Mouse (Mus musculus): Measurements from ENCODE around the gene Ppp1r9b. TPM values are rescaled to one million over a fixed set of nuclear protein-coding genes. Genes with fewer than 3 reads are reported as not detected.

The Ppp1r9b gene
- total RNA-seq, 4 experiments from 2014 or later, result 116 to 149 (median 131) TPM

DNA sequence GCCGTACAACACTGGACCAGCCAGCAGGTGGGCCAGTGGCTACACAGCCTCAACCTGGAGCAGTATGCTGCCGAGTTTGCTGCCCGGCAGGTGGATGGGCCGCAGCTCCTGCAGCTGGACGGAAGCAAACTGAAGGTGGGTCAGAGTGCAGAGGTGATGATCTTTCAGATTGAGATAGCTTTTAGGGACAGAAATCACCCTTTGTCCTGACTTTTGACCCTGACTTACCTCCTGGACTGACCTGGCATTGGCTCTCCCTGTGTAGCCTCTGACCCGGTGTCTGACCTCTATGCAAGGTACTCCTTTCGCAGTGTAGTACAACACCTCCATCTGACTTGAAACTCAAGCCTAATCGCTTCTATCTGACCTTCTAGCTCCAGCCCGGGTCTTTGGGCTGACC, 32.6 kb downstream of the Ppp1r9b start:
- no peak for DNase-seq

DNA sequence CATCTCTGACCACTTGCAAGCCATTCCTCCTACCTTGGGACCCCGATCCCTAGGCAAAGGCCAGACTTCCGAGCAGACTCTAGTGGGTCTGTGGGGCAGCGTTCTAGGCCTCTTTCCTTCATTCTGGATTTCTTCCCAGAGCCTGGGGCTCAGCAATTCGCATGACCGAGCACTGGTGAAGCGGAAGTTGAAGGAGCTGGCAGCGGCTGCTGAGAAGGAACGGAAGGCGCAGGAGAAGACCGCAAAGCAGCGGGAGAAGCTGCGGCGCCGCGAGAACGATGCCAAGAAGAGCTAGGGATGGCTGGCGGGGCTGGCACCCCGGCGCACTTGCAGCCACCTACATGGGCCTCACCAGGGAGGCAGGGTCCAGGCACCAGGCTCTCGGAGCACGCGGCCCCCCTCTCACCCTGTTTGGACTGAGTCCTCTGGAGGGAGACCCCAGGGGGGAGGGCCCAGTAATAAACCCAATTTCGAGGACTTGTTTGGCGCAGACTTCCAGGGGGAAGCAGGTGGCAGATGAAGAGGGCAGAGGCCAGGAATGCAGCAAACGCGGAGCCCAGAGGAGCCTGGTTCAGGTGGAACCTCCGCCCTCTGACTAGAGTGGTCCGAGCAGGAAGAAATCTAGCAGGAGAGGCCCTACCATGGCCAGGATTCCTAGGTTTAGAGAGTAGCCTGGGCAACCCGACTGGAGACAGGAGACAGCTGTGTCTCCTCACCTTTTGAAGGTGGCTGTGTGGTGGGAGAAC, 33.8 kb downstream of the Ppp1r9b start:
- no peak for DNase-seq

DNA sequence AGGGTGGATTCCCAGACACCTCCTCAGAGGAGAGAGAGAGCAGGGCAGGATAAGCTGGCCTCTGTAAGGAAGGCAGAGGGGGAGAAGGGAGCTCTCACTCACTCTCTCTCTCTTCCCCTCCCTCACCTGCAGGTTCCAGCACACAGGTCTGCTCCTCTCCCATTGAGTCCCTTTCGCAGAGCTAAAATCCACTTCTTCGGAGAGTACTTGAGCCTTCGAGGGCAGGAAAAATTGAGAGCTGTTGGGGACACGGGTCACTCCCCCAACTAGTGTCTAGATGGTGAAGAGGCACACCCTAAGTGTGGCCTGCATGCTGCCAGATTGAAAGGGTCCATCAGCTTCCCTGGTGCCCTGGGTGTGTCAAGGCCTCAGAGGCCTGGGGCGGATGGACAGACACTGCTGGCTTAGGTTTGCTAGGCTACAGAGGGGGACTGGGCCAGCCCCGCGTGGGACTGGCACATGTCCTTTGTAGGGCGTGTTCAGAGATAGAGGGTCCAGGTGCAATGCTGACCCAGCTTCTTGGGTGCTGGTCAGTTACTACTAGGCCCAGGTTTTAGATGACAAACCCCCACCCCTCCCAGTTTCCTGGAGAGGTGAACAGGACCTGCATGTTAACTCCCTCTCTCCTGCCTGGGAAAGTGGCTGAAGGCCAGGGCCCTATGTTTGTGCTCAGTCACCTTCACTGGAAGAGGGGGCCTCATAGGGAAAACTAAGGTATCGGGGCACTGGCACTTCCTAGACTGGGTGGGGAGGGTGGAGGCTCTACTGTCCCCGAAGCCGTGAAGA, 34.6 kb downstream of the Ppp1r9b start:
- DNase-seq, result no peak

DNA sequence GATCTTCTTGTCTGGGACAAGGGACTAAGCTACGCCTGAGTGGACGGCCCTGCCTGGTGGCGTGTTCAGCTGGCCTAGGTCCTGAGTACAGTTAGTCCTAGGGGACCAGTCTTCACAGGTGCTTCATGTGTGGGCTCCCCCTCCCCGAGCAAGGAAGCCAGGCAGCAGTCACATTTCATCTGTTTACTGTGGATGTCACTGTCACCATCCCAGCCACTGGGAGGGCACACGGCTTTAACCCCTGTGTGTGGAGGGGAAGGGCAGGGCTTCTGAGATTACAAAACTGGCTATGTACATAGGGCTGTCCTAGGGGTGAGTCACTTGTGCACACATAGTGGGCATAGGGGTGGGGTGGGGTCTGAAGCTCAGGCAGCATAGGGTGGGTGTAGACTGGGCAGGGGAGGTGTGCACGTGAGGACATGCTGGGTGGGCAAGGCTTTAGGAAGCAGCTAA, 35.3 kb downstream of the Ppp1r9b start:
- no peak for DNase-seq

DNA sequence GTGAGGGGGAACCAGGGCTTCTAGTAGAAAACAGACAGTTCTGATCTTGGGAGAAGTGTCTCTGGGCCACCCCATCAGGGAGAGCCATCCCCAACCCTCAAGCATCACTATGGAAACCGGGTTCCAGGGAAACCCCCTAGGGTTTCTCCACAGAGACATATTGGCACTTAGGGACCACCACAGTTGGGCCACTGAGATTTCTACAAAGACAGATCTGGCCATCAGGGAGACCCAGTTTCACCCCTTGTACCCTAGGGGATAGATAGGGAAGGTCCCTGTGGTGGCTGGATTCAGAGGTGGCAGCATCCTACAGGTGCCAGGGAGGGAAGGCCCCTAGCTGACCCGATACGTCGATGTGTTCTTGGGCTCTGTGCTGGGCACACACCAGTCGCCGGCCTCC, 36.0 kb downstream of the Ppp1r9b start:
- DNase-seq, result no peak

DNA sequence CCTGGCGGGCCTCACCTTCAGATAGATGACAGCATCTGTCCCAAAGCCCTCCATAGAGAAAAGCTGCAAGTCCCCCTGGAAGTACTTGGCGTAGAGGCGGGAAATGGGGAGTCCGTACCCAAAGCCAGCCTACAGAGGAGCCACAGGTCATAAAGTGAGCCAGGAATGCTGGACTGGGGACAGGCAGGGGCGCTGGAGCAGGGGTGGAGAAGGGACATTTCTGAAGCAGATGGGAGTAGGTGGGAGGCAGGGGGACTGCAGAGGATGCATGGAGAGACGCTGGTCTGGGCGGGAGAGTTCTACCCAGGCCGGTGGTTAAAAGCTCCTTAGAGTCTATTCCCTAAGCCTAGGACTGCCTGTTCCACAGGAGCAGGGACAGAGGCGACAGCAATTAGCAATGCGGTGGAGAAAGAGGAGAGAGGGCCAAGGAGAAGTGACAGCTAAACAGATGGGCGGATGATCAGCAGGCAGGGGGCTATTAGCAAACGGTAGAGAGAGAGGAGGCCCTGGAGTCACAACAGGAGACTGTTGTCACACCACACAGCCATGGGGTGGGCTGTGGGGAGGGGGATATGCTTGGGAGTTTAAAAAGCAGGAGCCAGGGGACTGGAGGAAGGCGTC, 37.1 kb downstream of the Ppp1r9b start:
- DNase-seq, result no peak

DNA sequence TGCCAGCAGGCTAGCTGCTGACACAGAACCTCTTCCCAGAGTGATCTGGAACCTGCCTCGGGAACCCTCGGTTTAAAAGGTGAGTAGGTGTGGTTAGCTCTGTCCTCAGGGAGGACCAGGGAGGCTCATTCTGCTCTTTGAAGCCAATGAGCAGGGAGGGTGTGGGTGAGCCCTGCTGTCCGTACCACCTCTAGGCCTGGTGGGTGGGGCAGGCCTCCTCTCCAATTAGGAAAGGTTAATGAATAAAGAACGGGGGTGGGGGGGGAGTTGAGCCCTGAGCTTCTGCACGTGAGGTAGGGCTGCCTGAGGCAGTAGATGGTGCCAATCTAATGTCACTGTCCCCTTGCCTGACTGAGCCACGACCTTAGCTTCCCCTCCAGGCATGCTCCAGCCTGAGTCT, 42.1 kb downstream of the Ppp1r9b start:
- DNase-seq, result no peak

DNA sequence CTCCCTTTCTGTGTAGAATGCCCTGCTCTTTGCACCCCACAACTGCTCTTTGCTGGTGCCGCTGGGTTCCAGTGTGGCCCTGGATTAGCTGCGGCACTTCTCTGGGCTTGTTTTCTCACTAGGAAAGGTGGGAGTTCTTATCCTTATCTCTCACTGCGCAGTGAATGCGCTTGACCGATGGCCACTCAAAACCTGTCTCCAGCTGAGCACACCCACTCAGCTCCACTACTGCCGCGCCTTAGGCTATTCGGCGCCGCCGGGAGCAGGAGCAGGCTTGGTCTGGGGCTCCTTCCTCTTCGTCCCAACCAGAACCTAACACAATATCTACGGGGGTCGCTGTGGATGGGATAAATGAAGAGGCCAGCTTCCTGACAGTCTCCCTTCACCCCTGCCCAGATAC, 42.8 kb downstream of the Ppp1r9b start:
- no peak for DNase-seq

DNA sequence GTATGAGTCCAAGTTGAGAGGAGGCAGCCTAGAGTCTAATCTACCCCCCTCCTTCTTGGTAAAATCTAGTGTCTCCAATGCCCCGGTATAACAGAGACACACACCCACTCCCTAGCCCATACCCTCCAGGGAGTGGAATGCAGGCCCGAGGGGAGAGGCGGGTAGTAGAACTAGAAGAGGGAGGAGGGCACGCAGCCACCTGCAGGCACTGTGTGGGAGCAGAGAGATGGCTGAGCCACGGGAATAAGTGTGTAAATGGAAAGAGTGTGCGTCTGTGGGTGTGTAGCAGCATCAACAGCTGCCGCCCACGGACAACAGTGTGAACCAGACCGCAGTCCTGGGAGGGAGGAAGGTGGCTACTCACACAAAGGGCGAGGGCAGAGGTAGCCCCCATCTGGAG, 44.1 kb downstream of the Ppp1r9b start:
- no peak for DNase-seq

DNA sequence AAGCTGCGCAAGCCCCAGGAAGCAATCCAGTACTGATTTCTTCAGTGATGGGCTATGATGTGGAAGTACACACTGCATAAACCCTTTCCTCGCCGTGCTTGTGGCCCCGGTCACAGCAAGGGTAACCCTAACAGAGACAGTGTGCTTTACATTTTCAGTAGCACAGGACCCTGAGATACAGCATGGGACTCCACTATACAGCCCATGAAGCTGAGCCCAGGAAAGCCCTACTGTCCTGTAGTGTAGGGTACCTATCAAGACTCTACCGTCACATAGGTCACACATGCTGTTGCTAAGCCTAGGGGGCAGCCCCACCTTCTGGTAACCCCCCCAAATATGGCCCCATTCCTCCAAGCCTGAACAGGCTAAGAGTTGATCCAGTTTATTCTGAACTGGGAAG, 45.7 kb downstream of the Ppp1r9b start:
- no peak for DNase-seq

DNA sequence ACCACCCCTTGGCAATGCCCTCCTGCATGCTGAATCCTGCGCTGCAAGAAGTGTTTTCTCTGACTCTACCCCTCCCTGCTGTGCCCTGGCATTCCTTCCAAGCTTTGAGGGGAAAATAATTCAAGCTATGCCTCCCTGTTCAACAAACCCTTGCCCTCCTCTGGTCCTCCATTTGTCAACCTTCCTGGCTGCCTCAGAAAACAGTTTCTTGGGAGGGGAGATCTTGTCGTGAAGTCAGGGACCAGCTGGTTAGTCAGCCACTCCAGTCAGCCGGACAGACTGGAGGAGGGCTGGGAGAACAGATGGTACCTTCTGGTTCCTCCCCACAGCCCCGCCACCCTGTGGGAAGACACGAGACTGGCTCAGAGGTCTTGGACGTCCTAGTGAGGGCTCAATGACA, 46.5 kb downstream of the Ppp1r9b start:
- no peak for DNase-seq

DNA sequence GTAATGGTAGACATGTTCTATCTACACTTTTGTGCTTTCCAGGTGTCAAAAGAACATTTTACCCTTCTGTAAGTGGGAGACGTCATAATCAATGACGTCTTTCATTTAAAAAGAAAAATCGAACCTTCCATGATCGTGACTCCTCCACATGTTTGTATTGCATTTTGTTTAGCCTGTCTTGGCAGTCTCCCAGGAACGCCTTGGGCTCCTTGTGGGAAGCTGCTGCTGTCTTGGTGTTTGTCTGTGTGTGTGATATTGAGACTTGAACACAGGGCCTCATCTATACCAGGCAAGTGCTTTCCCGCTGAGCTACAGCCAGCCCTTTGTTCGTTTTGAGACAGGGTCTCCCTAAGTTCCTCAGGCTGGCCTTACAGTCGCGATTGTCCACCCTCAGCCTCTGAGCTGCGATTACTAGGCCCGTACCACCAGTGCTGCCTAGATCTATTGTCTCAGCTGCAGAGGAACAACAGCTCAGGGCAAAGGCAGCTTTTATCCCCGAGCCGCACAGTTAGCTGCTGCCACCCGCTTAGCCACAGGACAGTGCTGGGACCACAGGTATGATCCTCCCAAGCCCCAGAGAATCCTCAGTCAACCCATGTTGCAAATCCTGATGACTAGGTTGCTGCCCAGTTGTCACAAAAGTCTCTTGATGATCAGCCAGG, 47.5 kb downstream of the Ppp1r9b start:
- DNase-seq, result no peak

DNA sequence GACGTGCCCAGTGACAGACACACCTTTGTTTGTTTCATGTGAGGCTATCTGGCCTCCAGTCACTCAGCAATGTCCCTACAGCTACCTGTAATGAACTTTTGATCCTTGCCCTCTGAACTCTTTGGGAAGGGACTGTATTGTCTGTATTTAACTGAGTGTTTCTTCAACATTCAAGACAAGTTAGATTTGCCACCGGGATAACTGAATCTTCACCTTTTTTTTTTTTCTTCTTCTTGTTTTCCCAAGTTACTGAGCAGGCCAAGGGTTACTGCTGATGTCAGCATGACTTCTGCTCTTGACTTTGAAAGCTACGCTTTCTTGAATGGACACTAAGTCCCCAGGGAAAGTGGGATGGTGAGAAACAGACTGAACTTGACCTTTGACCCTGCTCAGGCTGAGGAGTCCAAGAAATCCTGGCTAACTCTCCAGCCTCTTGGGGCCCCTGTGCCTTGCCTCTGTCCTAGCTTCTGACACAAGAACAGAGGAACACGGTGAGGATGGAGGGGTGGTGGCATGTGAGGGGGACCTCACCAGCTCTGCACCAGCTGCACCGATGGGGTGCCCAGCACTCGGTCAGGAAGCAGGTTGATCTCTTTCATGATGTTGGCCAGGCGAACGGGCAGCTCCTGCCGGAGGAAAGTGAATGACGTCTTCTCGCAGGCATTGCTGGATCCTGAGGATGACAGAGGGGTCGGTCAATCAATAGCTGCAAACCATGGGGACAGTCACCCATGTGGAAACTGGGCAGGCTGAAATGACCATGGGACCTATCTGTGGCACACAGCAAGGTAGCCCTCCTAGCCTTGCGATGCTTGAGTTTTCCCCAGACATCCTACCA, 48.2 kb downstream of the Ppp1r9b start:
- DNase-seq, result no peak

DNA sequence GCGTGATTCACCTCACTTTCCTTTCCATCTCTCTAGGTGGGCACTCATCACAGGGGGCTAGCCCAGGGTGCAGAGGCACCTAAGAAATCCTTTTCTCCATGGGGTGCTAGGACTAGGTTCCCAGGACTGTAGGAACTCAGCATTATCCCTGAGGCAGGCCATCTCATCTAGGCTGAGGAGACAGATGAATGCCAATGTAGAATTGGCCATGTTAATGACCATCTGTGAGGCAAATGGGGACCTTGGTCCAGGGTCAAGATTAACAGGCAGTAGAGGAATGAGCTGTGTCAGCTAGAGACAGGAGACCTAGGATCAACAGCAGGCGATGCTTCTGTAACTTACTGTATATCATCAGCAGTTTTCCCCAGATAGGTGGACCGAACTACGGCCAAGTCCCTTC, 48.9 kb downstream of the Ppp1r9b start:
- no peak for DNase-seq

DNA sequence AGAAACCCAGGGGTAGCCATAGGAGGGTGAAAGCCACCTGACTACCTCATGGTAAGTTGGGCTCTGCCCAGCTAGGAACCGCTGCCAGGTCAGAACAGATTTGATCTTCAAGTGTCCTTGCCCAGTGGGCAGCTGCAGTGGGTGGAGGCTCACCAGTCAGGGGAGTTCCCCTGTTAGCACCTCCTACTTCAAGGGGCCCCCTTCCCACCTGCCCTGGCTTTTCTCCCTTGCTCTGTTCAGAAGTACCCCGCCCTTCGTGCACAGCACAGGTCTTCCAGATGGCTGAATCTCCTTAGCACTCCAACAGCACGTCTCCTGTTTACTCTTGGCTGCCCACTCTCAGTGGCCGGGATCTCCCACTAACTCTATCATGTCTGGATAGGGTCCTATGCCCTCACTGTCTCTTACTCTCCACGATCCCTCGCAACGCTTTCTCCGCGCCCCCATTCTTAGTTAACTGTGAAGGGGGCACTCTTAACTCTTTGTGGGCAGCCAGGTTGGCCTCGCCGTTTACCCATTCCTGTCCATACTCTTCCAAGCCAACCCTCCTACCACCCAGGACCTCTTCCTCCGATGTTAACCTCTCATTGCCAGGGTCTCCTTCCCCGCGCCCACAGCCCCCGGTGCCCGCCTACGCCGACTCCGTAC, 49.8 kb downstream of the Ppp1r9b start:
- peak; percentile 64 for DNase-seq

DNA sequence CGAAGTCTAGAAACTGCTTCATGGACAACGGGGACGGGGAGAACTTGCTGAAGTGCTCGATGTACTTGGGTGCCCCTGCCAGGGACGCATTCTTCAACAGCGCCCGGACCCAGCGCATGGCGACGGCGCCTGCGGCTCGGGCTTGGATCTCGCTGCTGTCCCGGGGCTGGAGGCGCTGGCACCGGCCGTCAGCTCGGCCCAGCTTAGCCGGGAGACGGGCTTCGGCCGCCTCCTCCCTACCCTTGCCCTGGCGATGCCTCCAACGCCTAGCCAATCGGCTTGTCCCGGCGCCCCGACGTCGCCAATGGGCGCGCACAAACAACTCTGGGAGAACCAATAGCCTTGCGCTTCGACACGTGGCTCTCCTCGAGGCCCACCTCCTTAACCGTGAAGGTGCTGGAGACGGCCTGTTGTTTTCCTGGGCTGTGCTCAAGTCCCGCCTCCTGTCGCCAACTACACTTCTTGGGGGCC, 50.3 kb downstream of the Ppp1r9b start, which contains the start of gene Pdk2:
Gene Pdk2 (minus strand): TSS at position 216 of the 471 bp plus-strand sequence.
- peak; percentile 97 for DNase-seq

DNA sequence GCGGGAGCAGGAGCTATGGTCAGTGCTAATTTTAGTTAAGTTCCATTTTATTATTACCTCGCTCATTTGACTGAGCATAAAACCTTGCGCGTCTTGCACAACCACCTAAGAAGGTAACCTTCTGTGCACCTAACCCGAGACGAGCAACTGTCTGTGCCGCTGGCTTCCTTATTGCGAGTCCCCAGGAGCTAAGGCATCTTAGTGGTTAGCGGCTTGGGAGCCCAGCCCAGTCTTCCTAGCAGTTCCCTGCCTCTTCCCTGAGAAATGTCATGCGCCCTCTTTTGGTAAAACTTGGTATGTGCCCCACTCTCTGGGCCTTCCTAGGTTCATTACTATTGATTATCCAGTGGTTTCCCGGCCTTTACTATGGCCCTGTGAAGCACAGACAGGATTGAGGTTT, 51.3 kb downstream of the Ppp1r9b start:
- peak; percentile 73 for DNase-seq

DNA sequence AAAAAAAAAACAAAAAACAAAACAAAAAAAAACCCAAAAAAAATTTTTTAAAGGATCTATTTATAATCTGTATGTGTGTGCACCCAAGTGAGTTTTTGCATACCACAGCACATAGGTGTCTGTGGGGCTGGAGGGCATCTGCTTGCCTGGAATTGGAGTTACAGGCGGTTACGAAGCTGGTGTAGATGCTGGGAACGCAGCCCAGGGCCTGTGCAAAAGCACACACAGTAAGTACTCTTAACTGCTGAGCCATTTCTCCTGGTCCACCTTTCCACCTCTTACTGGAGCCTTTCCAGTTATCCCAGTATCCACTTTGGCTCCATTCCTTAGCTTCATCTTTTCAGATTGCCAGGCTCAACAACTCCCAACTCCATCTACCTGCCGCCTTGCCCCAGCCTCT, 52.2 kb downstream of the Ppp1r9b start:
- no peak for DNase-seq

DNA sequence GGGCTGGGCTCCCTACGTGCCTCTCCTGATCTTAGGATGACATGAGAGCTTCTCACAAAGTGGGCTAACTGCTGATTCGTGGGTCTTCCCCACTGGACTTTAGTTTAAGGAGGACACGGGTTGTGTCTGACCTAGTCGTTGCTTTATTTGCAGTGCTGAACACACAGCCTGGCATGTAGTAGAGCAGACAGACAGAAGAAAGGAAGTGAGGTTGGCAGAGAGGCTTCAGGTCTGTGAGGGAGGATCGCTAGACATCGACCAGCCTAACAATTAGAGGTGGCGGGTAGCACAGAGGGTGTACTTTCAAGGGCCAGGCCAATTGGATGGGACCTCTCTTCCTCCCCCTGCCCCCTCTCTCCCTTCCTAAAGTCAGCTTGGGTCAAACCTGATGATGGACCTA, 52.8 kb downstream of the Ppp1r9b start:
- DNase-seq, result no peak

DNA sequence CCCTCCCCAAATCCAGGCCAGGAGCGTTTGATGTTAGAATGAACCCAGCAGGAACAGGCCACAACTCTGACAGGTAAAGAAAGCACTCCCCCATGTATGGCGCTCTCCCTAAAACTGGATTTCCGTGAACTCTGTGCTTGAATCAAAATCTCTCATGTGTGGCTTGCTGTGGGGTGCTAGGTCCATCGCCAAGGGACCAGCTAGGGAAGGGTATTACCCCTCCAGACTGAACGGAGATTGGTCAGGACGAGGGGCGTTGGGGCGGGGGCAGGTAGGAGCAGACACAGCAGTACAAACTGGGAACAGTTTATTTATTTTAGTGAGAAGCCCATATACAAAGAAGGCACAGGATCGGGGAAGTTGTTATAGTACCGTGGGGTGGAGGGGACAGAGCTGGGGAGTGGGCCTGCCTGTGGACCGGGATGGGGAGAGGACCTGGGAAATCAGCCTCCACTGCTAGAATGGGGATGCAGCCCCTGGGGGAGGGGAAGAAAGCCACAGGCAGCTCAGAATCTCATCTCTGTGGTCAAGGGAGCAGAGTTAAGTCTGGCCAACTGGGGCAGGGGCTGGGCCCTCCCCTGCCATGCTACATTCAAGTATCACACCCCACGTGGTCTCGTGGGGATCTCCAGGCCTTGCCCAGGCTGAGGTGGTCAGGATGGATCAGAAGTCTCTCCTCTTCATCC, 53.5 kb downstream of the Ppp1r9b start:
- no peak for DNase-seq

Data from adrenal gland, adult 8-10 months (tissue).